Mouse (Mus musculus): Measurements from ENCODE around the gene Faap20. TPM values are rescaled to one million over a fixed set of nuclear protein-coding genes. Genes with fewer than 3 reads are reported as not detected.
"Not testable (repeated sequence)": the region's sequence is repeated elsewhere in the genome, so short reads cannot be mapped to it uniquely, and the experiment has no call there.

The Faap20 gene
- total RNA-seq, 2 experiments from 2014 or later: 22.2 to 24.3 TPM

DNA sequence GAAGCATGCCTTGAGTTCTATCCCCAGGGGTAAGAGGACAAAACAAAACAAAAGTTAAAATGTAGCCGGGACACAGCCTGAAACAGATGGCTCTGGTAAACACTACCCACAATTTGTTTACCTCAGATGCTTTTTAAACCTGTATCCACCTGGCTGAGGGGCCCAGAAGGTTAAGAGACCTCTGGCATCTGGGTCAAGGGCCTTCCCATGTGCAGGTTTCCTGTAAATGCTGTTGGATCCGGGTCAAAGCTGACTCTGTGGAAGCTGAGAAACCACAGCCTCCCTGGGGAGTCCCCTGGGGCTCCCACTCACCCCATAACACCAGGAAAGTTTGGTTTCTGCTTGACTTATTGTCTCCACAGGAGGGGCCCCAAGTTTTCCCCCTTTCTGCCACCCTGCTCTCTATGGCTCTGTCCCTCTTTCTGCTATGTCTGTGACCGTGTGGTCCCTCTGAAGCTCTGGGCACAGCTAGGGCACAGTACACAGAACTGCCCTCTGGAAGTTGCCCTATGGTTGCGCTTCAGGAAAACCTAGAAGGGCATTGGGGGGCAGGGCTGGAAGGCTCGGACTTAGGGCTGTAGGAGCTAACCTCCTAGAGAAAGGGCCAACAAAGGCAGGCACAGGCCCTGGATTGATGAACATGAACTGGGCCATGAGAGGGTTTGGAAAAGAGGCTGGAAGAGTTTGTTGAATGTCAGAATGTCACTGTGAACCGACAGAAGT lies 3.7 kb upstream of the Faap20 start:
- no peak for DNase-seq (ENCODE audit: low spot score in 2 of 2)

DNA sequence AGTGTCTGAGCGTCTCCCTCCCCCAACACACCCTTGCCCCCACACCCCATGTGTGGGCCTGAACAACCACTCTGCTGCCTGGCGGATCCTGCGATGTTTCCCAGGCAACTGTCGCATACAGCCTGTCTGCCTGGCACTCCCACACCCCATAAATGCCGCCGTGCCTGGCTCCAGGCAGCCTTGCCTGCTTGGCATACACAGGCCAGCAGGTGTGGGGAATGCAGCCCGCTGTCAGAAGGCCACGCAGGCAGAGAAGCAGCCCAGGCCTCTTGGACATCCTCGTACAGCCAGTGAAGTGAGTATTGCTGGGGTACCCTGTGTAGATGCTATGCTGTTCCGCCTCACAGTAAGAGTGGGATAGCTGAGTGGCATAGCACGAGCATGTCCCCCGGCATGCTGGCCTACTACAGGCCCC lies 2.9 kb upstream of the Faap20 start:
- peak; percentile 75 to 79 for DNase-seq (ENCODE audit: low spot score in 2 of 2)

DNA sequence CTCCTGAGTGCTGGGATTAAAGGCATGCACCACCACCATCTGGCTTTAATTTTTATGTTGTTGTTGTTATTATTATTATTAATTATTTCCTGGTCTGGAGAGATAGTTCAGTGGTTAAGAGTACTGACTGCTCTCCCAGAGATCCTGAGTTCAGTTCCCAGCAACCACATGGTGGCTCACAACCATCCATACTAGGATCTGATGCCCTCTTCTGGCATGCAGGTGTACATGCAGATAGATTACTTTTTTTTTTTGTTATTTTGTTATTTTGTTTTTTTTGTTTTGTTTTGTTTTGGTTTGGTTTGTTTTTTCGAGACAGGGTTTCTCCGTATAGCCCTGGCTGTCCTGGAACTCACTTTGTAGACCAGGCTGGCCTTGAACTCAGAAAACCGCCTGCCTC lies 1.5 kb upstream of the Faap20 start:
- not testable (repeated sequence) for DNase-seq (ENCODE audit: low spot score in 2 of 2)

DNA sequence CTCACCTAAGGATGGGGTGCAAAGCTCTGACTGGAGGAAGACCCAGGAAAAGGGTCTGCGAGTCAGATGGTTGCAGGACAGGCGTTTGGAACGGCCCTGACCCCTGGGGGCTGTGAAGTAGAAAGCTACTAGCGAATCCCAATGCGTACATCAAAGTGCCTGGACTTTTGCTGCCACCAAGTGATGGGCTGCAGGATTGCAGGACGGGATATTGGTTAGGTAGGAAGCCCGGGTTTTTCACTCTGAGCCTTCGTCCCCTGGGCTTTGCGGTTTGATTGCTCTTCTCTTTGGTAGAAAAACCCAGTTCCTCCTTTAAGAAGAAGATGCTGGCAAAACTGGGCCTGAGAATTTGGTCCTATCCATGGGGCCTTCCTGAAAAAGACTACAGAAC lies 350 bp upstream of the Faap20 start:
- peak; percentile 98 to 99 for DNase-seq (ENCODE audit: low spot score in 2 of 2)

DNA sequence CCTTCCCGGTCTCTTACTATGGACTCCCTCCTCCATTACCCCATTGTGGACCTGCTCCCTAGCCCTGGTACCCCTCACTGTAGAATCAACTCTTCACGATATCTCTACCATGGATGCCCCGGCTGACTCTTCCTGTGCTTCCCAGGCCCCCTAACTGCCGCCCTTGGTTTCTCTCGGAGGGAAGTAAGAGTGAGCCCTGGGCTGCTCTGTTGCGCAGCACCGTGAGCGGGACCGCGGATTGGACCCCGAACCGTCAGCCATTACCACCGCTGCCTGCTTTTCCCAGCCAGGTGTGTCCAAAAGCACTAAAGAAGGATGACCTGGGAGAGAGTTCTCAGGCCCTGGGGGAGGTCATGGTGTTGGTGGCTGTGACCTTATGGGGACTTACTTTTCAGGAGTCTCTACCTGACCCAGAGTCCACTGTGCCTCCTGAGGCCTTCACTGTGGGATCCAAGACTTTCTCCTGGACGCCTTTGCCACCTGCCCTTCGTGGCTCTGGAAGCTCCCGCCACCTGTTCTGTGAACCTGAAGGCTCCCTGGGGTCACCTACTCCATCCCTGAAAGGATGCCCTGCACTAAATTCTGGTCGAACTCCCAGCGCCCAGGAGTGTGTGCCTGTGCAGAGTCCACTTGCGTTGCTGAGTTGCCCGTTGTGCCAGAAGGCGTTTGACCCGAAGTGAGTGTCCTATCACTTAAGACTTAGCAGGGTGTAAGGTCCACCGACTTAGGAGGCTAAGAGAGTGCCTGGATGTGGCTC lies 937 bp downstream of the Faap20 start:
- DNase-seq (ENCODE audit: low spot score in 2 of 2): peak; percentile 41 to 53

DNA sequence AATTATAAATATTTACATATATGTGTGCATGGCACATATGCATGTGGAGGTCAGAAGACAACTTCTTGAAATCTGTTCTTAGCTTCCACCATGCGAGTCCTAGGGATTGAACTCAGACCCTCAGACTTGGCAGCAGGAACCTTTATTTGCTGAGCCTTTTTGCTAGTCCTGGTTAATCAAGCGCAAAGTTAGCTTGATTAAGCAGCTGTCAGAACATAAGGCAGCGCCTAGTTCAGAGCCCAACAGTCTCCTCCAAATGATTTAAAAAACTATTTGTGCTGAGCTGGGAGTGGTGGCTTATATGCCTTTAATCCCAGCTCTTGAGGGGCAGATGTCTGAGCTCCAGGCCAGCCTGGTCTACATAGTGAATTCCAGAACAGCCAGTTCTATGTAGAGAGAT lies 1.5 kb downstream of the Faap20 start:
- DNase-seq (ENCODE audit: low spot score in 2 of 2): no peak

DNA sequence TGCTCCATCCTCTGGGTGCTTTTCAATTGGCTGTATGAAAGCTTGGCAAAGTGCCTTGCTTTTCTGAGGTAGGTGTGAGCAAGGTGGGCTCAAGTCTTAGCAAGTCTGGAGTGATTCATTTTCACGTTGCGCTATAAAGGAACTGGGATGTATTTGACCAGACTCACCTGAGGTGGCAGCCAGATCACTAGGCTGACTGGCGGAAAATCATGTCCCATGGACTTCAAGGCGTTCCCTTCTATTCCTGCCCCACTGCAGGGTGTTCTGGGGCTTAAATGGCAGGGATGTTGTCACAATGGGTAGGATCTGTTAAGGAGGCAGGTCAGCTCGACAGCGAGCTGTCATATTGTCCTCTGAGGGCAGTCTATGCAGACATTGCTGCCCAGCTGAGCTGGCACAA lies 2.7 kb downstream of the Faap20 start:
- DNase-seq (ENCODE audit: low spot score in 2 of 2): no peak

DNA sequence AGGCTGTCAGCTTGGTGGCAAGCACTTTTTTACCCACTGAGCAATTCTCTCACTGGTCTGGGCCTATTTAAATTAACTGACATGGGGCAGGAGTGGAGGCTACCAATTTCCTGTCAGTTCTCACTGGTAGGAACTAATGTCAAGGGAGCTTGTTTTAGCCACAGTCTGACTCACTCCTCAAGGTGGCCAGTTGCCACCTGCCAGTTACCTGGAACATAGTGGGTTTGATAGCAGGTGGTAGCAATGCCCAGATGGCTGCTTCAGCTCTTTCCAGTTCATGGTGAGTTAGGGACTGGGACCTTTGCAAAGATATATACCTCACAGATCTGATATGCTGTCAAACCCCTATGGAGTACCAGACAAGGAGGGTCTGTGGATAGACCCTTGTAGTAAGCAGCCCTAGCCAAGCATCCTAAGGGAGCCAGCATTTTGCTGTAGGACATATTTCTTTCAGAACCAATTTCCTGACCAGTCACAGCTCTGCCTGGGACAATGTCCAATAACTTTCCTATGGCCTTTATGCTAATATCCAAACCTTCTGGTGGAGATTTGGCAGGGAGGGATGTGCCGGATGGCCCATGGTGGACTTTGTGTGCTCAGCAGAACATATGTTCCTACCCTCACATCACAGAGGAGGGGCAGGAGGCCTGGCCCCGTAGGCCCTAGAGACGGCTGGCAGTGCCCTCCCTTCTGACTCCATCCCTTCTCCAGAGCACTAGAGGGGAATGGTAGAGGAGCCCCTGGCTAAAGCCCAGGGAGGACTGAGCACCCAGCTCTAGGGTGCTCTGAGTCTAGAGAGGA lies 15.1 kb downstream of the Faap20 start:
- DNase-seq (ENCODE audit: low spot score in 2 of 2): no peak

- no peak for DNase-seq (ENCODE audit: low spot score in 2 of 2)
These were observed 17.5 kb downstream of the Faap20 start for GRCm38 (mm10) chr4:155267047-155267543.

- DNase-seq (ENCODE audit: low spot score in 2 of 2): no peak
These were observed 18.1 kb downstream of the Faap20 start for GRCm38 (mm10) chr4:155267639-155268175.

DNA sequence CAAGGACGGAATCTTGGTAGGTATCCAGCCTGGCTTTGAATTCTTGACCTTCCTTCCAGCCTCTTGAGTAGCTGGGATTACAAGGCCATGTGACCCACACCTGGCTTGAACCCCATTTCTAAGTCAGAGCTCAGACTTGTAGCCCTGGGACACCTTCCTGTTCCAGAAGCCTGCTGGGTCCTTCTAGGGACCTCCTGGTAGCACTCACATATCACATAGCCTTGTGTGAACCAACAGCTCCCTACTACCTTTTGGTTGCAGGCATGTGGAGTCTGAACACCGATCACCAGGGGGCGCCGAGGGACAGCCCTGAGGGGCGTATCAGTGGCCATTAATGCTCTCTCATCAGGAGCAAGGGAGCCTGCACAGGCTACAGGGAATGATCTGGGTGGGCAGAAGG lies 18.8 kb downstream of the Faap20 start:
- DNase-seq (ENCODE audit: low spot score in 2 of 2): peak; percentile 79 to 83

- DNase-seq (ENCODE audit: low spot score in 2 of 2): no peak
These were observed 24.8 kb downstream of the Faap20 start for GRCm38 (mm10) chr4:155274451-155274850.

DNA sequence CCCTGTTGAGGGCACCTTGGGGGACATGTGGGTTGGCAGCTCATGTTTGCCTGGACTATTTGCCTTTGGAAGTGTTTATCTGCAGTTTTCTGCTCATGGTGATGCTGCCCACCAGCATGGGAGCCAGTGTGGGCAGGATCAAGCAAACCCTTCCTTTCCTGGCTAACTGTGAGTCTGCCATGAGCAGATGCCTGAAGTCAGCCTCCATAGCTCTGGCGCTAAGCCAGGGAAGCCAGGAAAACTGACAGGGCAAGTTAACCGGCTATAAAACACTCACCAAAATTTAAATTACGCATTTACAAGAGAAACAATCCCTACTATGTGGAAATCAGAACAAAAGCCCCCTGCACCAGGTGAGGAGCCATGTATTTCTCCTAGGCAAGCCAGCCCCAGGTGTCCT lies 25.2 kb downstream of the Faap20 start:
- DNase-seq (ENCODE audit: low spot score in 2 of 2): no peak

DNA sequence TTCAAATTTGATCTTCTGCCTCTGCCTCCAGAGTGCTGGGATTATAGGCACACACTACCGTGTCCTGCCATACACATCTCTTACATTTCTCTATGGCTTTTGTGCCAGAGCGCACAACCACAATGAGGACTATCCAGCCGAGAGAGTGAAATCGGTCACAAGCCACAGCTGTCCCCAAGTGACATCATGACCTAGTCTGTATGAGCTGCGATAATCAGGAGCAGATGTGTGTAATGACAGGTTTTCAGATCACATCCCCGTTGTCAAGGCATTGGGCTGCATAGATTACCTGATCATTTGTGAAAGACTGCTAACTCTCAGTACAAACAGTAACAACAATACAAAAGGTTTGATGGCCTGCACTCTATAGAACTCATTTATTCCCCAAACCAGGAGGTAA lies 28.4 kb downstream of the Faap20 start:
- DNase-seq (ENCODE audit: low spot score in 2 of 2): no peak

GRCm38 (mm10) chr4:155279054-155279453 lies 29.5 kb downstream of the Faap20 start:
- DNase-seq (ENCODE audit: low spot score in 2 of 2): no peak

DNA sequence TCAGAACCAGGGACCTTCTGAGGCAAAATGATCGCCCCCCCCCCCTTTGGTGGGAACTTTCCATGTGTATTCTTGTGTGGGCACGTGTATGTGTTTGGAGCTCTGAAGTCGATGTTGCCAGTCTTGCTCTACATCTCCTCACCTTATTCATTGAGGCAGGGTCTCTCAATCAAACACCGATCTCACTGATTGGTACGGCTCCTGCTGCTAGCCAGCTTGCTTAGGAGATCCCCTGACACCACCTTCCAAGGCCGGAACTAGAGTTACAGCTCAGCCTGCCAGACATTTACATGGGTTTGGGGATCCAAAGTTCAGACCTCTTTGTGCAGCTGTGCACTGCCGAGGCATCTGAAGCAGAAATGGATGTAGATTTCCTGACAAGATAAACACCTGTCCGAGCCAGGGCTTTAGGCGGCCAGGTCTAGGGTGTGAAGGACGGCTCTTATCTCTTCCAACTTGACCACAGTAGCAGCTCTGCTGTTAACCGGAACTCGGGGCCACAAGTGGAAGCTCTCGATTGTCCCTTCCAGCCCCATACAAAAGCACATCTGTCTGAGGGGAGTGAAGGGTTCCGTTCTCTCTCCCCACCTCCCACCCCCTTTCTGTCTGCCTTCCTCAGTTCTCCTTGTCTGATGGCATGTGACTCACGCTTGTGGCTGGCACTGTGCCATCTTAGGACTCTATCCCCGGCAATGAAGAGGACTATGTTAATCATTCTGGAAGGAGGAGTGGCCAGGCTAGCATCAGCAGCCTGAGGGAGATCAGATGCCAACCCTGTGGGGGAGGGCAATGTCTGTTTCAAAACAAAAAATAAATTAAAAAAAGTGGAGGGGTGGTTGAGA lies 30.5 kb downstream of the Faap20 start:
- DNase-seq (ENCODE audit: low spot score in 2 of 2): no peak

- DNase-seq (ENCODE audit: low spot score in 2 of 2): no peak
These were observed 31.1 kb downstream of the Faap20 start for GRCm38 (mm10) chr4:155280768-155281121.

DNA sequence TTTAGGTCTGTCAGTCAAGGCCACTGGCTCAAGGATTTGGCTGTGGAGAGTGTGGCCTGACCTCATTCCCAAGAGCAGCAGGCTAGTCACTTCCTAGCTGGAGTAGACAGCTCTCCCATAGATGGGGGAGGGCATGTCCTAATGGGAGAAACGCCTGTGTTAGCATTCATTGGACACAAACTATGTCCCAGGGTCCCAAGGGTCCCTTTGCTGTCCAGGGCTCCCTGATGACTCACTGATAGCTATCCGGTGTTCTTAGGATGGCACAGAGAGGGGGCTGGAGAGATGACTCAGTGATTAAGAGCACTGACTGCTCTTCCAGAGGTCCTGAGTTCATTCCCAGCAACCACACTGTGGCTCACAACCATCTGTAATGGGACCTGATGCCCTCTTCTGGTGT lies 31.6 kb downstream of the Faap20 start:
- no peak for DNase-seq (ENCODE audit: low spot score in 2 of 2)

DNA sequence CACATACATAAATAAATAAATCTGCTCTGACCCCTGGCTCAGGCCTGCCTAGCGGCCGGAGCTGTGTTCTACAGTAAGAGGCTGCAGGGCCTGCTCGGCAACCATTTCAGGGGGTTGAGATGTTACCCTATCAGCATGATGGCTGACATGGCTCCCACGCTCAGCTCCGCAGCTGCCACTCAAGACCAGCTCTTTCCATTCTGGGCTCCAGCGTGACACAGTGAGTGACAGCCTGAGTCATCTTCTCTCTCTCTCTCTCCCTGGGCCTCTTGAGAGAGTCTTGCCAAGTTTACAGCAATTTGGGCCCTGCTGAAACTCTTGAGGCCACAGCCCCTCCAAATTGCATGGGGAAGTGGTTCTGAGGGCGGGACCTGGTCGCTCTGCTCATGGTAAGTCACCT lies 32.0 kb downstream of the Faap20 start:
- no peak for DNase-seq (ENCODE audit: low spot score in 2 of 2)

DNA sequence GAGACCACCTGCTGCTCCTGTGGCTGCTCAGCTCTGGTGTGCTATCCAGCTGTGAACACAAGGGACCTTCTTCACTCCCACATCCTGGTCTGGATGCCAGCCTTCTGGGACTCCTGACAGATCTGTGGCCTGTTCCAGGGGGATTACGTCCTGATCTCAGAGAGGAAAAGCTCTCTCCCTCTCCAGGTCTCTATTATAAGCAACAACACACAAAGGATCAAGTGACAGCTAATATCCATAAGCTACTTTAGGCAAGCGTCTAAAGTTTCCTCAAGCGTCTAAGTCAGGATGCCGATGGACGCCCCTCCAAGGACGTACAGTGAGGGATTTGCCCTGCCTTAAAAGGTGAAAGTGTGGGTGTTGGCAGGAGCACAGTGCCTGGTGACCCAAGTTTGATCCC lies 32.6 kb downstream of the Faap20 start:
- DNase-seq (ENCODE audit: low spot score in 2 of 2): no peak

All from layer of hippocampus, postnatal 10 days (tissue).